Mouse (Mus musculus): ENCODE measurements around the gene Rbfox1.

GRCm38 (mm10) chr16:5853055-5853454 is 32.1 kb upstream of the Rbfox1 start:
- TF ChIP-seq CTCF (IDR thresholded peaks at IDR 0.05; ENCODE audit: insufficient read depth, low read depth, low read length) (no peak), POLR2A (IDR thresholded peaks at IDR 0.05; ENCODE audit: insufficient read depth, low read depth, low read length) (no peak)

Data from olfactory bulb, adult 2 months (tissue).